ENCODE assay signal across 15 mouse cellular contexts in genomic region chr15:5777074-5777473, GRCm38 (mm10).
"Had no signal": no experiment of that assay in that cellular context is flagged by ENCODE, and none has a peak within 500 bp of the region (broad histone marks: within the 10 kb centered on the region; RNA-seq: fewer than 3 reads in every experiment).

No protein-coding gene starts in this region.

- H3K4me3 ChIP-seq: kidney, embryonic 15.5 days; left cerebral cortex, adult 2 months; limb, embryonic 10.5 days; liver, embryonic 15.5 days; midbrain, embryonic 10.5 days; myocyte; neural tube, embryonic 15.5 days had no signal

- DNase-seq: kidney, adult 11 months; kidney, postnatal 14 days; lung, adult 2 months; lung, postnatal 36 days; midbrain, embryonic 14.5 days; right cerebral cortex, postnatal 4 days; spleen, adult 18-20 months had no signal

- H3K27ac ChIP-seq: kidney, embryonic 15.5 days; left cerebral cortex, adult 2 months; limb, embryonic 10.5 days; liver, embryonic 15.5 days; midbrain, embryonic 10.5 days; neural tube, embryonic 15.5 days had no signal

- H3K4me1 ChIP-seq: kidney, embryonic 15.5 days; limb, embryonic 10.5 days; liver, embryonic 15.5 days; midbrain, embryonic 10.5 days; neural tube, embryonic 15.5 days had no signal

- ATAC-seq: lung, postnatal 0 days had no signal

- H3K27me3 ChIP-seq: kidney, embryonic 15.5 days; liver, embryonic 15.5 days; neural tube, embryonic 15.5 days had no signal

- H3K36me3 ChIP-seq: kidney, embryonic 15.5 days; limb, embryonic 10.5 days; liver, embryonic 15.5 days; midbrain, embryonic 10.5 days; neural tube, embryonic 15.5 days had no signal

- H3K9me3 ChIP-seq: kidney, embryonic 15.5 days; limb, embryonic 10.5 days; liver, embryonic 15.5 days; midbrain, embryonic 10.5 days; neural tube, embryonic 15.5 days had no signal
